Mouse (Mus musculus) ES-E14 (cell line): ENCODE results near the gene Dmwd. TPM values are rescaled to one million over a fixed set of nuclear protein-coding genes. Genes with fewer than 3 reads are reported as not detected.

ENCODE experiments used
- DNase-seq: peaks from one replicate; pipeline ENCODE4 v3.0.0-alpha.2; 2013; ENCODE audit warnings: low read depth, low spot score
- H3K27ac ChIP-seq: 2 replicates; pipeline ENCODE4 v1.5.1; 2012; ENCODE audit warnings: low read depth, mild to moderate bottlenecking, low read length, moderate library complexity, mixed read lengths; ENCODE audit not compliant: poor library complexity, insufficient read depth, severe bottlenecking
- H3K36me3 ChIP-seq: 2 replicates; pipeline ENCODE4 v1.6.1; 2012; ENCODE audit warnings: mild to moderate bottlenecking, low read length, moderate library complexity, mixed read lengths; ENCODE audit not compliant: control insufficient read depth, poor library complexity, insufficient read depth, severe bottlenecking
- H3K4me1 ChIP-seq, 2 experiments: fragments of 150-350 bp in 1 of 2; sonication (generic) in 1 of 2; 2 replicates each; pipeline ENCODE4 v1.6.1; 2012; ENCODE audit warnings: low read length in 2 of 2, mild to moderate bottlenecking in 1 of 2, mixed read lengths in 1 of 2; ENCODE audit not compliant: control insufficient read depth in 2 of 2, insufficient read depth in 2 of 2, poor library complexity in 1 of 2
- H3K4me3 ChIP-seq, 2 experiments: fragments of 150-350 bp in 1 of 2; sonication (generic) in 1 of 2; 2 replicates each; pipeline ENCODE4 v1.5.1; 2012; ENCODE audit warnings: low read length in 2 of 2, low read depth in 1 of 2, mild to moderate bottlenecking in 1 of 2, mixed read lengths in 1 of 2; ENCODE audit not compliant: insufficient read depth in 1 of 2, poor library complexity in 1 of 2, severe bottlenecking in 1 of 2
- H3K9ac ChIP-seq: 2 replicates; pipeline ENCODE4 v1.6.1; 2012; ENCODE audit warnings: low read depth, mild to moderate bottlenecking, low read length, mixed read lengths; ENCODE audit not compliant: poor library complexity, insufficient read depth, severe bottlenecking
- H3K9me3 ChIP-seq: fragments of 150-350 bp; sonication (generic); 2 replicates; pipeline ENCODE4 v1.6.1; 2012; ENCODE audit warnings: low read depth, mild to moderate bottlenecking, low read length; ENCODE audit not compliant: control insufficient read depth, insufficient read depth
- CHD2 ChIP-seq: IDR thresholded peaks from 2 replicates; pipeline ENCODE4 v1.6.1; 2014; ENCODE audit warnings: mild to moderate bottlenecking, low read depth, low read length, inconsistent platforms
- HCFC1 ChIP-seq: IDR thresholded peaks from 2 replicates; pipeline ENCODE4 v1.6.1; 2012; ENCODE audit warnings: low read length, inconsistent platforms, borderline replicate concordance; ENCODE audit not compliant: insufficient read depth
- MAFK ChIP-seq: IDR thresholded peaks from 2 replicates; pipeline ENCODE4 v1.6.1; 2014; ENCODE audit warnings: mild to moderate bottlenecking, low read depth, low read length, inconsistent platforms; ENCODE audit not compliant: insufficient read depth
- ZC3H11A ChIP-seq: IDR thresholded peaks from 2 replicates; pipeline ENCODE4 v1.6.1; 2012; ENCODE audit warnings: low read depth, mild to moderate bottlenecking, inconsistent platforms, low read length, borderline replicate concordance
- ZNF384 ChIP-seq: IDR thresholded peaks from 2 replicates; pipeline ENCODE4 v1.6.1; 2012; ENCODE audit warnings: low read depth, low read length, inconsistent platforms
- in situ Hi-C, 2 experiments: fragments of 600-800 bp; cut with MboI; formaldehyde crosslinking; loops; one replicate each; pipeline ENCODE4 v1.15.1; 2025; ENCODE audit warnings: low sequenced_read_pairs in 2 of 2, inconsistent platforms in 1 of 2; ENCODE audit not compliant: unreplicated experiment in 2 of 2
- total RNA-seq: library from RNA; depleted of rRNA; stranded (reverse); fragments of 300-350 nt; gene quantifications from 2 replicates; pipeline ENCODE4 v1.2.3, GENCODE M21; 2012; rRNA removed

Dmwd gene
- 41.3 and 45.2 TPM in 2 replicates for total RNA-seq

DNA sequence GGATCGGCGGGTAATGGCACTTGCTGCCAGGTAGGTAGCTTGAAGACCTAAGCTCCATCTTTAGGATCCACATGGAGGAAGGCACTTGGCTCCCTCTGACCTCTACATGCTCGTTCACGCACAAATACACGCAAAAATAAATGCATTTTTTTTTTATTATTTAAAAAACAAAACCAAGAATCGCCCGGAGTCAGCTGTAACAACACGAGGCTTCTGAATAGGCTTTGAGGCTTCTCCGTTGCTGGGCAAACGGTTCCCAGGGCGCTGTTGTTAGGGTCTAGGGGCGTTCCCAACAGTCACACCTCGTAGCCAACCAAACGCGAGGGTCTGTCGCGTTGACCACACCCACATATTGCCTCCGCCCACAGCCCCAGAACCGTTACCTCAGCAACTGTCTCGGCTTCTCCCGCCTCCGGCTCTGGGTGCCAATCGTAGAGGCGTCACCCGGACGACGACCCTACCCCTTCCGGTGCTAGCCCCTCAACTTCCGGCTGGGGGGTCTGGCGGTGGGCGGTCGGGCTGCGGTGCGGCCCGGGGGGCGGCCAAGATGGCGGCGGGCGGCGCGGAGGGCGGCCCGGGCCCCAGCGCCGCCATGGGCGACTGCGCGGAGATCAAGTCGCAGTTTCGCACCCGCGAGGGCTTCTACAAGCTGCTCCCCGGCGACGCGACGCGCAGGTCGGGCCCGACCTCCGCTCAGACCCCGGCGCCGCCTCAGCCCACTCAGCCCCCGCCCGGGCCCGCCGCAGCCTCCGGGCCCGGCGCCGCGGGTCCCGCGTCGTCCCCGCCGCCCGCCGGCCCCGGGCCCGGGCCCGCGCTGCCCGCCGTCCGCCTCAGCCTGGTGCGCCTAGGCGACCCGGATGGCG, at the start of gene Dmwd:
Gene Dmwd, plus strand, starts transcription at position 505 of the 863 bp plus-strand sequence.
- peak within 1 kb of the TSS; percentile 93 for H3K9ac ChIP-seq
- peaks cover 27% of the 10 kb centered on the region for H3K36me3 ChIP-seq
- H3K27ac ChIP-seq: peak within 1 kb of the TSS; percentile 22; the same call in 1 of the 2 replicates
- peak; percentile 100 for DNase-seq
- TF ChIP-seq HCFC1 (no peak), CHD2 (0 out of 2 replicates have a peak, but pooled peaks have one; percentile 22), ZC3H11A (no peak)
- peak within 1 kb of the TSS; percentile 90 to 98 for H3K4me3 ChIP-seq
- in situ Hi-C loops: no loop called here
- H3K4me1 ChIP-seq: peaks cover 0 to 19% of the 10 kb centered on the region in 2 experiments; a peak in 3 of 4 replicates
- no peaks in the 10 kb centered on the region for H3K9me3 ChIP-seq

DNA sequence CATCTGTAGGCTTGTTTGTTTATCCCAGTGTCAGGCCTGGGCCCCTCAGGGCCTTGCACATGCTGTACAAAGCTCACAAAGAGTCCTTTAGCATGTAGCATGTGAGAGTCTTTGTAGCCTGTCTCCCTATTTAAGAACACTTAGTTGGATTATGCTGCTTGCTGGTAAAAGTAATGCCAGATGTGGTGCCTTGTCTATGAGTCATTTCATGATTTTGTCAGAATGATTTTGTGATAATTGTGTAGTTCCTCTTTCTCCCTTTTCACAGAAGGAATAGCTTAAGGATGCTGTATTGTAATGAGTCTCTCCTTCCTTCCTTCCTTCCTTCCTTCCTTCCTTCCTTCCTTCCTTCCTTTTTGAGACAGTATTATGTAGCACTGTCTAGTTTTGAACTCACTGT, 48.0 kb upstream of the Dmwd start:
- Histone ChIP-seq H3K4me3 (no peak overlapping the region), H3K9ac (no peak overlapping the region), H3K36me3 (peaks cover 34% of the 10 kb centered on the region), H3K9me3 (no peaks in the 10 kb centered on the region), H3K4me1 (peaks cover 1 to 5% of the 10 kb centered on the region in 2 experiments; a peak in 2 of 4 replicates), H3K27ac (no peak overlapping the region)
- TF ChIP-seq MAFK (no peak), ZC3H11A (no peak), ZNF384 (no peak), HCFC1 (no peak), CHD2 (no peak)
- in situ Hi-C loops: no loop called here
- DNase-seq: no peak

DNA sequence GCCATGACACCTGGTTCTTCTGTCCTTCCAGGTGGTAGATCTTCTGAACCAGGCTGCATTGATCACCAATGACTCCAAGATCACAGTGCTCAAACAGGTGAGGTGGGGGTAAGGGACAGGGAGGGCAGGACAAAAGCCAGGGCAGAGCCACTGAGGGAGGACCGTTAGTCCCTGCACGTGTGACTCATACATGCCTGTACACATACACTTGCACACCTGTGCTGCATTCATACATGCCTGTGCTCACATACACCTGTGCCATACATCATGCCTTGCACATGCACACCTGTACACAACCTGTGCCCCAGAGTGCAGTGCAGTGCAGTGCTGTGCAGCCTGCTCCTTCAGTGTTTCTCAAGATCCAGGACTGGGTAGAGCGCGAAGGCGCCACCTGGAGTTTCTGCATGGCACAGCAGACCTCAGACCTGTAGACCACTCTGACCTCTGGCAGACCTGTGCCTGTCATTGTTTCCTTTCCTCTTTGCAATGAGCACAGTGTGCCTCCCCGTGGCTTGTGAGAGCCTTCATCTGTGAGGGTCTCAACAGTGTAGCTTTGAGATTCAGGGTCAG, 46.9 kb upstream of the Dmwd start:
- peak; percentile 68 for DNase-seq

DNA sequence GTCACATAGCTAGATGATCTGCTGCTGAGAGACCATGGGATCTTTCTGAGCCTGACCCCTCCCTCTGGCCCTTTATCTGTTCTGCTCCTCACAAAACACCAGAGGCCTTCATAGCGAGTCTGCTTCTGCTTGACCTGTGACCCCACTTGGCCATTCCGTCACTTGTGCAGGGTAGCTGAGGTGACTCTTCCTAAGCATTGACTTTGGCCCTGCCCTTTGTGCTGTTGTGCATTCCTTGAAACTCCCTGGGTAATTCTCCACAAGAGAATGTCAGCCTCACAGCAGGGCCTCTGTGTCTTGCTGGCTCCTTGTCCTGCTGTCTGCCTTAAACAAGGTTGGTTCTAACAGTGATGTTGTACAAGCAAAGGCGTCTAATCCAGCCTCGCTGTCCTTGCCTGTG, 44.4 kb upstream of the Dmwd start:
- no peak overlapping the region for H3K4me3 ChIP-seq
- H3K4me1 ChIP-seq: no peaks in the 10 kb centered on the region; a peak in 1 of 4 replicates
- no peak for DNase-seq
- TF ChIP-seq MAFK (no peak), HCFC1 (no peak), CHD2 (no peak), ZNF384 (no peak), ZC3H11A (no peak)
- in situ Hi-C loops: no loop called here
- H3K9ac ChIP-seq: no peak overlapping the region
- H3K27ac ChIP-seq: no peak overlapping the region
- H3K9me3 ChIP-seq: no peaks in the 10 kb centered on the region
- peaks cover 56% of the 10 kb centered on the region for H3K36me3 ChIP-seq

More for the DNA sequence above, 46.9 kb upstream of the Dmwd start:
- no peak overlapping the region for H3K9ac ChIP-seq
- no peak overlapping the region for H3K27ac ChIP-seq
- in situ Hi-C loops: no loop called here
- H3K4me3 ChIP-seq: no peak overlapping the region
- no peaks in the 10 kb centered on the region for H3K9me3 ChIP-seq
- H3K36me3 ChIP-seq: peaks cover 40% of the 10 kb centered on the region
- no peak for TF ChIP-seq HCFC1
- no peak for TF ChIP-seq ZNF384
- no peak for TF ChIP-seq MAFK
- TF ChIP-seq ZC3H11A: no peak; the same call in 1 of the 2 replicates
- no peak for TF ChIP-seq CHD2
- H3K4me1 ChIP-seq: peaks cover 1 to 5% of the 10 kb centered on the region in 2 experiments; a peak in 2 of 4 replicates
